Mouse (Mus musculus) layer of hippocampus, postnatal 25 days (tissue): ENCODE data around the gene Nkpd1. TPM values are rescaled to one million over a fixed set of nuclear protein-coding genes. Genes with fewer than 3 reads are reported as not detected.
"Not testable (repeated sequence)": the region's sequence is repeated elsewhere in the genome, so short reads cannot be mapped to it uniquely, and the experiment has no call there.

Experiments used
- DNase-seq, 2 experiments: peaks; one replicate each; pipeline ENCODE4 v3.0.0; 2022; ENCODE audit warnings: mixed read lengths in 2 of 2, low spot score in 1 of 2; ENCODE audit errors: extremely low spot score in 1 of 2
- total RNA-seq, 2 experiments: library from RNA; stranded (reverse); gene quantifications; 2 replicates each; pipeline ENCODE4 v1.2.3; 2021

Nkpd1 gene
- total RNA-seq, 2 experiments from 2014 or later: 0.49 to 0.66 TPM

DNA sequence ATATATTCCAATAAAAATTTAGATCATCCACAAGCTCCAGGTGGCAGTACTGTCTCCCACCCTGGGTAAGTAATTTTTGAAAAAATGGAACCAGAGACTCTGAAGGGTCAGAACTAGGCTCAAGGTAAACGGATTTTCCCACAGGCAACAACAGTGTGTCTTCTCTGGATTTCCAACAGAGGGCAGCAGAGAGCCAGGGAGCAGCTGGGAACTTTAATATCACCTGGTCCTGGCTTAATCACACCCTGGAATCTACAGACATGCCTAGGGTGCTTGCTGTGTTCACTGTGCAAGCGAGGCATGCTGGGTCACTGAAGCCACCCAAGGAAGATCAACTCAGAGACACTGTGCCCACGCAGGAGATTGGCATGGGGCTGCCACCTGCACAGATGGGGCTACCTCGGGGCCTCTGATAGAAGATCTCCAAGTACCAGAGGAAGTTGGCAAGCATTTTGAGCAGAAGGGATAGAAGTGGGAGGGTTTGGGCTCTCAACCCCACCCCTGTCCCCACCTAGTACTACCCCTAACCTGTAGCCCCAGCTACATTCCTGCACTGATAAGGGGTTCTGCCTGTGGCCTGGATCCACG is 14.1 kb upstream of the Nkpd1 start:
- peak in 1 of 2 experiments; percentile 53 for DNase-seq

DNA sequence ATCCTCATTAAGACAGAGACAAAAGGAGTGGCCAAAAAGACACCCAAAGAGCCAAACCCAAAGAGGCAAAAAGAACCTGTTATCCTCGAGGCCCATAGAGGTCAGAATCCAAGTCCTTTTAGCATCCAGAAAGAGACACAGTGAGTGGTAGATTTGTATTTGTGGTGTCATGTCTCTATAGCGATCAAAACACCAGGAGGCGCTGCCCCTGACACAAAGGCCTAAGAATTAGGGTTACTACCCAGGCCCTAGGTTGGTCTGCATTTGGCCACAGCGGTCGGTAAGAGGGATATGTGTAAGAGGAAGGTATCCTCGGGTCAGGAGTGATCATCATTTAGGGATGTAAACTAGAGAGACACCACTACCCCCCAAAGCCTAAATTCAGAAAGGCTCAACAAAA is 11.3 kb upstream of the Nkpd1 start:
- no peak for DNase-seq

DNA sequence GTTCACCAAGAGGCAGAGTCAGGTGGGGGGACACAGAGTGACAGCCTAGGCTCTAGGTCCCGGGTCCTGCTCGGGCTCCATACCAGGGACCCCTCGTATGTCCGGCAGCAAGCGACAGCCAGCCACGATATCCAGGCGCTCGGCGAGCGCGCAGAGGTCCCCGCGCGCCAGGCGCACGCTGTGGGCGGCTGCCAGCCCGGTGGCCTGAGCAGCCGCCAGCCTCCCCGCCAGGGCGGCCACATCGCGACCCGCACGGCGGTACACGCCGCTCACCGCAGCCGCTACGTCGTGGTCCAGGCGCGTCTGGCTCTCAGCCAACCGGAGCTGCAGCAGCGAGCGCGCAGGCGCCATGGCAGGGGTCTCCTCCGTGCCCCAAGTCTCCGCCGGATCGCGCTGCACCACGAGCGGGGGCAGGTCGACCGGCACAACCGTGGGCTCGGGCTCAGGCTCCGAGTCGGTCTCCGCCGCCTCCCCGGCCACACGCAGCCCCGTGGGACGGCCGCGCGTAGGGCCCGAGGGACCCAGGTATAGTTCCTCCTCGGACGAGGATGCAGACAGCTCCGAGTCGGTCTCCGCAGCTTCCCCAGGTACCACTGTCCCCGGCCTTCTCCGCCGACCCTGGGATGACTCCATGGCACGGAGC is 10.5 kb upstream of the Nkpd1 start:
- peak in 1 of 2 experiments; percentile 40 for DNase-seq

DNA sequence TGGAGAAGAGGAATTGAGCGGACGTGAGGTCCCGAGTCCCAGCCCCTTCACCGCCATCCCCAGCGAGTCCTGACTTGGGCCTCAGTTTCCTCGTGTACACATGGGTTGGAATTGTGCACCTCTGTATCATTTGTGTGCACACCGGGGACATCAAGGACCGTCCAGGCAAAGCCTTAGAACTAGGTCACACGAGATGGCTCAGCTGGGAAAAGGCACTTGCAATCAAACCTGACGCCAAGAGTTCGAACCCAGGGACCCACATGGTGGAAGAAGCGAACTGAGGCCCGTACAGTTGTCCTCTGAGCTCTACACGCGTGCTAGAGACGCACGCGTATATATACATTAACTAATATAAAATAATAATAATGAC is 10.0 kb upstream of the Nkpd1 start:
- no peak for DNase-seq

DNA sequence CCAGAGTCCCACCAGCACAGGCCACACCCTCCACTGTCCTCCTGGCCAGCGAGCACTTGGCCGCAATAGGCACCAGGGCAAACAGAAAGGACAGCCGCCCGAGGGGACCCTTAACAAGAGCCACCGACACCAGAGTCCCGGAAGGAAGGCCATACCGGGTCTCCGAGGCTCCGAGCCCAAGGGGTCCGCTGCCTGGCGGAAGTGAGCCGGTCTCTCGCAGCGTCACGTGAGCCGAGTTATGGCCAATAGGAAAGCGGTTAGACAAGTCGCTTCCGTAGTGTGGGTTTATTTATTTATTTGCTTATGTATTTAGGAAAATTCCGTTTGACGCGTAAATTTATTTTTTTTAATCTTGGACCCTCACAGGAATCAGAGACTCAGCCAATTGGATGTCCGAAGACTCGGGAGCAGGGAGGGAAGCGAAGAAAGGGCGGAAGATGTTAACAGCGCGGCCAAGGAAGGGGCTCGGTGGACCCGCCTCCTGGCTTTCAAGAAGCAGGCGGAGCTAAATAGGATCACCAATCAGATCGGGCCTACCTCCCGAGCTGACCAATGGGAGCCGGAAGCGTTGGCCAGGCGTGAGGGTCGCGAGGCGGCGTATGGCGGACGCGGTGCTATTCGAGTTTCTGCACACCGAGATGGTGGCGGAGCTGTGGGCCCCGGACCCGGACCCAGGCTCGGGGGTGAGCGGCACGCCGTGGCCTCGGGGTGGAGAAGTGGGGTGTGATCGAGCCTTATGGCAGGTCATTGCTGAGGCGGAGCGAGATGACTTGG is 9.3 kb upstream of the Nkpd1 start, which contains the start of the genes Bloc1s3 and Trappc6a:
Gene Bloc1s3 (minus strand): TSS at position 218 of the 774 bp plus-strand sequence.
Gene Trappc6a (plus strand): TSS at position 246 of the 774 bp plus-strand sequence.
- DNase-seq: peak; percentile 85 to 86

DNA sequence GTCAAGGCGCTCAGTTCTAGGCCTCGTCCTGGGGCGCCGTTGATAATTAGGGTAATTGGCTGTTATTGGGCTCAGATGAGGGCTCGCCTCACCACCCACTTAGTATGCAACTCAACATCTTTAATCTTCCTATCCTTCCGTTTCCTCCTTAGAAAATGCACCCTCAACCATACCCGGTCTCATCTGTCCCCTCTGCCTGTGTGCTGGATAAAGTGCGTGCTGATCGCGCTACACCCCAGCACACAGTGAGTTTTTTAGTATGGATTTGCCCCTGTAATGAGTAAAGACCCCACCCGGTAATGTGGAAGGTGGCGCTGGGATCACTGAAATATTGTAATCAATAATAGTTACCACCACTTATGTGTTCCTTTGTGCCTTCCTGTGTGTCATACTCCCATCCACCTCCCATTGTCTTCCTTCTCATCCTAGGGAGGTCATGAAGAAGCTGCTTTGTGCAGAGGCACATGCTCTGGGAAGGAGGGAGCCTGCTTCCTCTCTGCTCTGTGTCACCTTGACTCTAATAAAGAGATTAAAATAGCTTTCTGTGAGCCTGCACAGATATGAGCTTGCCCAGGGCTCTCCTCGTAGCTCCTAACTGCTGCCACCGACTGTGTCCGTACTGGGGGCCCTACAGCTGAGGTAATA is 8.6 kb upstream of the Nkpd1 start:
- no peak for DNase-seq

DNA sequence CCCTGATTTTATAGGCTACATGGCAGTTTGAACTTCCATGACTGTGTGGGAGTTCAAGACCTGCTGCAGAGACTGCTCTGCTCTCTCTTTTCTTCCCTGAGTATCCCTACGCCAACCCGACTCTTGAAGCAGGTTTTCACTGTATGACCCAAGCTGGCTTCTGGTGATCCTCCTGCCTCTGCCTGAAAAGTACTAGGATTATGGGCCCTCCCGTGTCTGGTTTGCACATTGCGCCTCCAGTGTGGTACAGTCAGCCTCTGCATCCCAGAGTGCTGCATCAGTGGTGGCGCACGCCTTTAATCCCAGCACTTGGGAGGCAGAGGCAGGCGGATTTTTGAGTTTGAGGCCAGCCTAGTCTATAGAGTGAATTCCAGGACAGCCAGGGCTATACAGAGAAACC is 7.9 kb upstream of the Nkpd1 start:
- DNase-seq: no peak

DNA sequence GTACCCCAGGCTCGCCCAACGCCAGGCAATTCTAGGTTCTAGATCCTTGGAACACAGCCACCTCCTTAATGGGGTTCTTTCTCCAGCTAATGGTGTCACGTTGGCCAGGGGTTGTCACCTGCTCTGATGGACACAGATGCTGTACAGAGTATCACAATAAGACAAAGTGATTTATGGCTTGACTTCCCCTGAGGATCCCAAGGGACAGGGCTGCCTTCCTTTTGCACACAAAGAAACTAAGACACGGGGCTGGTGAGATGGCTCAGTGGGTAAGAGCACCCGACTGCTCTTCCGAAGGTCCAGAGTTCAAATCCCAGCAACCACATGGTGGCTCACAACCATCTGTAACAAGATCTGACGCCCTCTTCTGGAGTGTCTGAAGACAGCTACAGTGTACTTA is 5.7 kb upstream of the Nkpd1 start:
- not testable (repeated sequence) for DNase-seq

DNA sequence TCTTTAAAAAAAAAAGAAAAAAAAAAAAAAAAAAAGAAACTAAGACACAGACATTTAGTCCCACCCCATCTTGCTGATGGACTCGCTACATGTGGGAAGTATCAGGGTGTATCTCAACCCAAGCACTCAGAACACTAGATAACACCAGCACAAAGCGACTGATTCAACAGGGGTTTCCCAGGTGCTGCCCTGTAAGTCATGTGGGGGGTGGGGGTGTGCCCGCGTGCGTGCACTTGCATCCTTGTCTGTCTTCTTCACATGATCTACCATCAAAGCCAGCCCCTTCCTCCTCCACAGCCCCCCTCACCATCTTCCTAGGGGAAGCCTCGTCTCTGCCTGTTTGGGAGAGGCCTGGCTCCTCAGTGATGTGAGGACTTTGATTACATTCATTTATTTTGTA is 5.3 kb upstream of the Nkpd1 start:
- no peak for DNase-seq

DNA sequence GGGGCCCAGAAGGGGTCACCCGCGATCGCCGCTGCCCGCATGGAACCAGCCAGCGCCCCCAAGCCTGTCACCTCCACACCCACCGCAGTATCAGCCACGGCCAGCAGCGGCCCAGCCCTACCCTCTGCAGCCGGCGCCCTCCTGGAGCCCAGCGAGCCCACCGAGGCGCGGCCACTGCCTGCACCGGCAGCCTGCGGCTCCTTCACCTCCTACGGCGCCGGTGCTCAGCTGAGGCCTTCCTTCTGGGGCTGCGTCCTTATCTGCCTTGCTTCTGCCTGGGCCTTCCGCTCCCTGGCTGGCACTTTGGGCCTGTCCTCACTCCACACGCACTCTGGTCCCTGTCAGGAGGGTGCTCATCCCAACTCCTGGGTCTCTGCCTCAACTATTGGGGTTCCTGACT is 2.4 kb downstream of the Nkpd1 start:
- no peak for DNase-seq

DNA sequence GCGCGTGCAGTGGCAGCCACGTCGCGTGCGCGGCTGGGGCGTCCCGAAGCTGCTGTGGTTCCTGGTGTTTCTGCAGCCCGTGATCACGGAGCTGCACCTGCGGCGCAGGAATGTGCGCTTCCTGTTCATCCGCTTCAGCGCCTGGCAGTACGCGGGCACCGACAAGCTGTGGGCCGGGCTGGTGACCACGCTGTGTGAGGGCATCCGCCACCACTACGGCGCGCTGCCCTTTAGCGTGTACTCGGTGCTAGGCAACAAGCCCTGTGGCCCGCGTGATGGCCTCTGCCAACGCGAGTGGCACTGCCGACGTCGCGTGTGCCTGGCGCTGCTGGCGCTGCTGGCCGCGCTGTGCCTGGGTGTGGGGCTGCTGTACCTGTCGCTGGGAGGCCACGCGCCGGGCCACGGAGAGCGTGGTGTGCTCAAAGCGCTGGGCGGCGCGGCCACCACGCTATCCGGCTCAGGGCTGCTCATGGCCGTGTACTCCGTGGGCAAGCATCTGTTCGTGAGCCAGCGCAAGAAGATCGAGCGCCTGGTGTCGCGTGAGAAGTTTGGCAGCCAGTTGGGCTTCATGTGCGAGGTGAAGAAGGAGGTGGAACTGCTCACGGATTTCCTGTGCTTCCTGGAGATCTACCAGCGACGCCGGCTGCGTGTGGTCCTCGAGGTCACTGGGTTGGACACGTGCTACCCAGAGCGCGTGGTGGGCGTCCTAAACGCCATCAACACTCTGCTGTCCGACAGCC is 5.5 kb downstream of the Nkpd1 start:
- no peak for DNase-seq

DNA sequence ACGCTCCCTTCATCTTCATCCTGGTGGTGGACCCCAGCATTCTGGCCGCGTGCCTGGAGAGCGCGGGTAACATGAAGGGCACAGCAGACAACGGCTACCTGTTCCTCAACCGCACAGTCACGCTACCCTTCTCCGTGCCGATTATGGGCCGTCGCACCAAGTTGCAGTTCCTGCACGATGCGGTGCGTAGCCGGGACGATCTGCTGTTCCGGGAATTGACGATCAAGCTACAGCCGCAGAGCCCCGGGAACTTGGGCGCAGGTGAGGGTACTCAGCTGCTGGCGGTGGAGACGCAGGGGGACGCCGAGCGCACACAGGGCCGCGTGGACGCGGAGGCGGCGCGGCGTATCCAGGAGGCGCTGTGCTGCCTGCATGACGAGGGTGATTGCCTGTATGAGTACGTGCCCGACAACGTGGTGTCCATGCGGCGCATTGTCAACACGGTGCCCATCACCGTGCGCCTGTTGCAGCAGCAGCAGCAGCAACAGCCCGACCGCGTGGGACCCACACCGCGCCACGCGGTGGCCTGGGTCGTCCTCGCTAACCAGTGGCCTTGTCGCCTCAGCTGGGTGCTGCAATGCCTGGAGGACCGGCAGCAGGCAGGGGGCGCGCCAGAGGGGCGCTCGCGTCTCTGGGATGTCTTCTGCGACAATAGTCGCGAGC is 6.2 kb downstream of the Nkpd1 start:
- peak; percentile 68 for DNase-seq

DNA sequence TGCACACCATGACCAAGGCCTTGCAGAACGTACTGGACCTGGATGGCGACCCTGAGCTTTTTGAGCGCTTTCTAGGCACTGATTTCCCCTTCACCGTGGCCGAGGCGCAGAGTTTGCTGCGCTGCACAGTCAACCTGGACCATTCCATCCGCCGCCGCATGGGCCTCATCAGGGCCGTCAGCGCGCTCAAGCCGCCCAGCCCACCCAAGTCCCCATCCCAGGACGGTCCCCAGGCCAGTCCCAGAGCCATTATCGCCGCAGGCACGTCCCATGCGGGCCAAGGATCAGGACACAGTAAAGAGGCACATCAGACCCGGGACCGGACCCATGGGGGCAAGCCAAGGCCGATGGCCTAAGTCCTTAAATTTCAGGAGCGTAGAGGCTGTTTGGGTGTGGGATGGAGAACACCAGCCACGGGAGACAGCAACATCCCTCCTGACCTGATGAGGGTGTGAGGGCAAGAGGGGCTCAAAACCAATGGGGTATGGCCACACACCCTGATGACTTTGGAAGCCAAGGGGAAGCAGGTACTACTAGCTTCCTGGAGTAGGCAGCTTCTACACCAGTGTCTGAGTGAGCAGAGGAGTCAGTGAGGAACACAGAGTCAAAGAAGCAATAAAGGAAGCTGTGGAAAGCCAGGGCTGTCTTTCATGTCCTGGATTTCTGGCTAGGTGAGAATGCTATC is 6.9 kb downstream of the Nkpd1 start:
- DNase-seq: no peak

DNA sequence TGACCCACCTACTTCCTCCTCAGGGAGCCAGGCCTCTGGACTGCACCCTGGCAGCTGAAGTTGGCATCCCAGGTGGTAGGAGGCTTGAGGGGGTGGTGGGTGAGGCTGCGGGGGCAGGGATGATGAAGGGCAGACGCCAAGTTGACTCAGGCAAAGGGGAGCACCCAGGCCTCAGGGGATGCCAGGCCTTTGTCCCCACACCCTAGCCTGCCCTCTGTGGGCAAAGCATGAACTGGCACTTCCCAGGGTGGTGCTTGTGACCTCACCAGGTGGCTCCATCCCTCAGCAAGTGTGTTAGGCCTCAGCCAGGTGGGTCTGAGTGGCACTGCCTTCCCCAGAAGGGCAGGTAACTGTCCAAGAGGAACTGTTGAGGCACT is 7.5 kb downstream of the Nkpd1 start:
- DNase-seq: no peak

DNA sequence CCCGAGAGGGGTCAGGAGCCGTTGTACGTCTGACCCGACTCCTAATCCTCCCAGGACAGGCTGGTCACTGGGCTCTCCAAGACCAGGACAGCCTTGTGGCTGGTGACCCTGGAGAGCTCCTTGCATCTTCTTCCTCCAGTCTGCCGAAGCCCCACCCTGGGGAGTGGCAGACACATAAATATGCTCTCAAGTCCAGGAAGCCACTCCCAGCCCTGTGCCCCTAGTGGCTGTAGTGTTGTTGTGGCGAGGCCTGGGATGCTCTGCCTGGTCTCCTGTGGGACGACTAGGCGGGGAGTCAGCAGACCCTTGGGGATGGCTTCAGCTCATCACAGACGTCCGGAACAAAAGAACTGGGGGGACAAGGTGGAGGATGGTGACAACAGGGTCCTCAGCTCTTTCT is 13.4 kb downstream of the Nkpd1 start:
- no peak for DNase-seq

DNA sequence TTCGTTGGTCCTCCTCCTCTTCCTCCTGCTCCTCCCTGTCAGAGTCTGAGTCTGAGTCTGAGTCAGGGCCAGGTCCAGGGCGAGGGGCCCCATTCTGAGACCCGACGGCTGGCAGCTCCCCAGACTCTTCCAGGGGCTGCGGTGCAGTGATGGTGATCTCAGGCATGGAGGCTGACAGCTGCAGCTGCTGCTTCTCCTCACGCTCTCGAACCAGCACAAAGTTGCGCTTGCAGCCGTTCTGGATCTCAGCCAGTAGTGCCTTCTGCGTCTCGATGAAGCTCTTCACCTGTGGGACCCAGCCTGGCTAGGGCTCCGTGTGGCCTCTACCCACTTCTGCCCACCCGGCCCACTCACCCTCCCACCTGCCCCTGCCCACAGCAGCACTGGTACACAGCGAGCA is 14.6 kb downstream of the Nkpd1 start:
- no peak for DNase-seq

DNA sequence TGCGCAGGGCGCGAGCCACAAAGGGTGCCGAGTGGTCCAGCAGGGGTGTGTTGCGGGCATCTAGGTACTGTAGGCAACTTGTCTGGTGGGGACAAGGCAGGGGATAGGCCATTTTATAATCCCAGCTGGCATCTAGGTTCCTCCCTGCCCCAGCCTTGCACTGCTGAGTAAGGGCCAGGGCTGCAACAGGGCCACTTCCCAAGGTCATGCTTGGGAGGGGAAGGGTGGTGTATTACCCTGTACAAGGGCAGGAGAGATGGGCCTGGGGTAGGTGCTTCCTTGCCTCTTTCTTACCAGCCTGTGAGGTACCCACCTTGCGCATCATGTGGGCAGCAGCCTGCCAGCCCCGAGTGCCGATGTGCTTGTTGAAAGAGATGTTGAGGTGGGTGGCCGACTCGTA is 17.0 kb downstream of the Nkpd1 start:
- no peak for DNase-seq

DNA sequence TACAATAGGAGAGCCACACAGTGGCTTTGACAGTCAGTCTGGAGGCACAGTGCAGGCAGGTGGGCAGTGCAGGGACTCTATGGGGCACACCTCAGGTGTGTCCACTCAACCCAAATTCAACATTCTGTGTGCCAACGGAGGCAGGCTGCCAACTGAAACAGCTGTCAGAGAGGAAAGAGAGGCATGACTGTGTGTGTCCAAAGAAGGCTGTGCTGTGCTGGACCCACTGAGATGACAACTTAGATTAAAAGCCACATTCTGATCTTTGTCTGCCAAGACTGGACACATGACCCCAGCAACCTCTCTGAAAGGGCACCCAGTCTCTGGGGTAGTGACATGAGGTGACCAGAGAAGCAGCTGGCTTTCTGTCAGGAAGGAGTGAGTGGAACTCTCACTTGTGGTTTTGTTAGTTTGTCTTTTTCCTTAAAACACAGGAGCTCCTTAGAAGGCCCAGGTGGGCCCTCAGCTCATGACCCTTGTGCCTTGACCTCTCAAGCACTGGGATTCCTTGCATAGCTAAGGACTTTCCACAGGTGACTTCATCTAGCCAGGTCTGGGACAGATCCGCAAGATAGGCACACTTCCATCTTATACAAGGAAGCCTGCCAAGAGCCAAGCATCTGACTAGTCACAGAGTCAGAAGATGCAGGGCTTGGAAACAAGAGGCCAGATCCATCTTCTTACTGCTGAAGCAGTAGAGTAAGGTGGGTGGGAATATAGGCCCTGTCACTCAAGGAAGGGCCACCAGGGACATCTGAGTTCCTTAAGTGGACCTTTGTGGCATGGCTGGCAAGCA is 23.3 kb downstream of the Nkpd1 start:
- no peak for DNase-seq

DNA sequence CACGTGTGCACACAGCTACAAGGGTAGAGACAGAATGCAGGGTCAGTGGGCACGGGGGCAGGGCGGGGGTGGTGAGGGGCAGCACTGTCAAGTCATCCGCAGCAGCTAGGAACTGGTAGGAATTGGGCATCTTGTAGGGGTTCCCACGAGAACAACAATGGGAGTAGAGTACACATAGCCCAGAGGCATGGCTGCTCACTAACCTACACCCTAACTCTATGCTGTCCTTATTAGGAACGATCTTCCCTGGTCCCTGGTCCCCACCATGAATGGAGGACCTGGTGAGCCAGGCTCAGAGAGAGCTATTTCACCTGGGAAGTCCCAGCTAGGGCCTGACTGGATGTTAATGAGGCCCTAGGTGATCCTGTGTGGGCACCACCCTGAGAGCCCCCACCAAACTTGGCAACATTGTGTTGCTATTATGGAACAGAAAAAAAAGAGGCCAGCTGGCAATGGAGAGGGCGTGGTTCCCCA is 24.1 kb downstream of the Nkpd1 start:
- DNase-seq: no peak
